Mouse (Mus musculus) layer of hippocampus, adult 18-20 months (tissue): Measurements from ENCODE around the gene Rbmxl1. TPM values are rescaled to one million over a fixed set of nuclear protein-coding genes. Genes with fewer than 3 reads are reported as not detected.
"Not testable (repeated sequence)": the region's sequence is repeated elsewhere in the genome, so short reads cannot be mapped to it uniquely, and the experiment has no call there.

ENCODE experiments used
- DNase-seq, 2 experiments: peaks; one replicate each; pipeline ENCODE4 v3.0.0; 2022; ENCODE audit warnings: low spot score in 2 of 2
- total RNA-seq, 2 experiments: library from RNA; stranded (reverse); gene quantifications; 2 replicates each; pipeline ENCODE4 v1.2.3; 2021

Rbmxl1 gene
- total RNA-seq, 2 experiments from 2014 or later = 55.8 to 62.4 TPM

DNA sequence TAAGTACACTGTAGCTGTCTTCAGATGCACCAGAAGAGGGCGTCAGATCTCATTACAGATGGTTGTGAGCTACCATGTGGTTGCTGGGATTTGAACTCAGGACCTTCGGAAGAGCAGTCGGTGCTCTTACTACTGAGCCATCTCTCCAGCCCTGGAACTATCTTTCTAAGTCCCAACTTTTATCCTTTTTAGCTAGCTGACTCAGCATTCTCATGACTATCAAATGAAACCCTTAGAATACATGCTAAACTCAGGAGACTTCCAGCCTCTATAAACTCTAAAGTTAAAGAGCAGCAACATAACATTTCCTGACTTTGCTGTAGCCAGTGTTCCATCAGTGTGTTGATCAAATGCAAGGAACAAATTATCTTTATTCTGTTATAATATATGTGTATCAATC, 12.4 kb downstream of the Rbmxl1 start:
- not testable (repeated sequence) for DNase-seq

DNA sequence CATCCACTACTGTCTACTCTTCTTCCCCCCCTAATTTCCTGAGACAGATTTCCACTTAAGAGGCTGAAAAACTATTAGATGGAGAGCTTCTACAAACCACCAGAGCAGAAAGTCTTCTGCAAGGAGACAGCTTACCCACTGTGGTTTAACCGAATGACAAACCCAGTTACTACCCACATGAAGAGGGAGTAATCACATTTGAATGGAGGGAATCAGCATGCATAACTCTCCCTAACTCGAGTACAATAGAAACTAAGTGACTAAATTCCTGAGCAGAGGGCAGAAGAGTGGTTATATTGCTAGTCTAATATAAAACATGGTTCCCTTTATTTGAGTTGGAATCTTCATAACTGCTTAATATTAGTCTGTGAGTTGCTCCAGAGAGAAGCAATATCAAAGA, 15.7 kb downstream of the Rbmxl1 start:
- no peak for DNase-seq

DNA sequence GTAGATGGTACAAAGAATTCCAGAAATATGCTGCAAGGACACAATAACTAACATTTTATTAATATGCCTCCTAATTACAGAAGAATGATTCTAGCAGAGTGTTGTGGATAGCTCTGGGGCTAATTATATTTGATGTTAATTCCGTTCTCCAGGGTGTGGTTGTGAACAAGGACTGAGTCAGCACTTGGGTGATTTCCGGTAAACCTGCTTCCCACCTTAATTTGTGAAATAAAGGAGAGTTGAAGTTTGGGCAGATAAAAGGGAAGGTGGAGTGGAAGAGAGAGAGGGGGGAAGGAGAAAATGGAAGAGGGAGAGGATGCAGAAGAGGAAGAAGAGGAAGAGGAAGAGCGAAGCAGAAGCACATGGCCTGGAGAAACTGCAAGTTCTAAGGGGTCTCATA, 19.0 kb downstream of the Rbmxl1 start:
- DNase-seq = no peak

DNA sequence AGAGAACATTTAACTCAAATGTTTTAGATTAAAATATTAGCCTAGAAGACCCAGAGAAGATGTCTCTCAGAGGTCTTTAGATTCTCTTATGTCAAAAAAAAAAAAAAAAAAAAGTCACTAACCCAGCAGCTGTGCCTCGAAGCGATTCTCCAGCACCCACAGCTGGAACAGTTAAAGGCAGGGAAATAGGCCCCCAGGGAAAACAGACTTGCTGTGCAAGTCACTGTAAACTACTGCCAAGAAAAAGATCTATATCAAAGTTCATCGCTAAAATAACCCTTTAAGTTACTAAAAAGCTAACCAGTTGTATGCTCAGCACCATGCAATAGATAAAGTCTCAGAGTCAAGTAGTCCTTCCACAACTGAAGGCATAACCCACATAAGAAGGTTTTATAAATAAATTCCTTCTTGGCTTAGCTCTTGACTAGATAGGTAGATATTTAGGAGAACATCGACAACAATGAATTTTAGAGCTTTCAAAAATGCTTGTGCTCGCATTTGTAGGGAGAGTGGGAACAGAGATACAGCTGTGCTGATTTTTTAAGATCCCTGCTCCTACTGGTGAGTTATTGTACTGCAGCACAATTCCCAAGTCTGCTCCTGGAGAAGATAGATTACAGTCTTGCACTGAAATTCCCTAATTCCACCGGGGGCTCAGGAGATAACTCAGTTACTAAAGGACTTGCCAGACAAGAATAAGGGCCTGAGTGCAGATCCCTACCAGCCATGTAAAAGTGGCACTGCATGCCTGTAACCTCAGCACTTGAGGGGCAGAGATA, 31.5 kb downstream of the Rbmxl1 start:
- DNase-seq = no peak

GRCm38 (mm10) chr8:78467889-78468288, 40.8 kb downstream of the Rbmxl1 start:
- DNase-seq = no peak

DNA sequence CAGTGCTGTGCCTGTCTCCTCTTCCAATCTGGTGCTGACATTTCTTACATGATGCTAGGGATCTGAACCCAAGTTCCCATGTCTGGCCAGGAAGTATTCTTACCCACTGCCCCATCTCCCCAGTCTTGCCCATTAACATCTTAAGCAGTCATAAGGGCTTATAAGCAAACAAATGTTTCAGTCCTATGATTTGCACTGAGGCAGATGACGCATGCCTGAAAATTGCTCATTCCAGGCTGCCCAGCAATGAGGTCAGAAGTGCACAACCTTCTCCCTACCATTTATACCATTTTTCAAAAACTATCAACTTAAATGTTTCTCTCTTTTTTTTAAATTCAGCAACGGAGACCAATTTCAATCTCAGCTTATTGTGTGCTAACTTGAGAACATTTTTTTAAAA, 44.8 kb downstream of the Rbmxl1 start:
- no peak for DNase-seq

DNA sequence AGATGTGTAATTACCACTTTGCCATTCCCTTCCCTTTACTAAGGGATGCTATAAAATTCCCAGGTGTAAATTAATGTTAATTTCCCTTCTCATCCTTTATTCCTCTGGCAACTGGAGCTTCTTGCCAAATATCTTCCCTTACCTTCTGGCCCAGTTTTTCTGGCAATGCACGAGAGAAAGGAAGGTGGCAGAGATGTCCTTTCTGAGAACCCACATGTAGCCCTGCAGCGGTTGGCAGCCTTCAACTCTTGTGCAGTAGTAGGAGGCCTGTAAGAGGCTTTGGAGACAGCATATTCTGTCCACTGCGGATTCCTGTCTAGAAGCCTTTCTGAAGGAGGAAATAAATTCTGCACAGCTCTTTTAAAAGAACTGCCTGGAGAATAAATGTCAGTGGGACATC, 52.3 kb downstream of the Rbmxl1 start:
- DNase-seq = no peak

Other genes with a start within 250 kb of the Rbmxl1 start
- gene Pou4f2, start 72.3 kb downstream of the Rbmxl1 start, total RNA-seq = not detected
- gene Slc10a7, start 448 bp upstream of the Rbmxl1 start, total RNA-seq = 1 to 10 TPM; 6.0 to 7.0 TPM